Mouse (Mus musculus) megakaryocyte, adult 5-6 weeks (primary cell): ENCODE measurements at regions not wholly inside any gene's neighbourhood (a gene's known extent, or its start where the extent isn't known, plus 50 kb on each side); places are given as distances from the start of the nearest gene placed in this dataset.

Experiments used
- ATAC-seq: 2 replicates; pipeline ENCODE4 v1.8.0; 2016; ENCODE audit warnings: mild to moderate bottlenecking, inconsistent platforms; ENCODE audit not compliant: poor library complexity, severe bottlenecking

GRCm38 (mm10) chr4:105962542-105962941 is 172.9 kb downstream of the Gm12728 start:
- no peak for ATAC-seq

- no peak for ATAC-seq
Observed at GRCm38 (mm10) chr4:105968324-105968723, 178.7 kb downstream of the Gm12728 start.

GRCm38 (mm10) chr4:105969628-105970027 is 180.0 kb downstream of the Gm12728 start:
- no peak for ATAC-seq

- no peak for ATAC-seq
Observed at GRCm38 (mm10) chr4:105970056-105970455, 180.4 kb downstream of the Gm12728 start.

- ATAC-seq: no peak
Observed at GRCm38 (mm10) chr4:105972736-105973135, 183.1 kb downstream of the Gm12728 start.

GRCm38 (mm10) chr4:105973769-105974397 is 184.2 kb downstream of the Gm12728 start:
- ATAC-seq: no peak

- ATAC-seq: no peak
Observed at GRCm38 (mm10) chr4:105974948-105975347, 185.3 kb downstream of the Gm12728 start.

GRCm38 (mm10) chr4:105979048-105979447 is 189.4 kb downstream of the Gm12728 start:
- ATAC-seq: no peak

GRCm38 (mm10) chr4:105983018-105983417 is 193.3 kb downstream of the Gm12728 start:
- ATAC-seq: no peak

GRCm38 (mm10) chr4:105987963-105988602 is 198.4 kb downstream of the Gm12728 start:
- ATAC-seq: no peak

- ATAC-seq: no peak
Observed at GRCm38 (mm10) chr4:105992581-105993127, 203.0 kb downstream of the Gm12728 start.

- ATAC-seq: no peak
Observed at GRCm38 (mm10) chr4:105994390-105994798, 204.7 kb downstream of the Gm12728 start.

- ATAC-seq: no peak
Observed at GRCm38 (mm10) chr4:105996060-105996459, 206.4 kb downstream of the Gm12728 start.

- no peak for ATAC-seq
Observed at GRCm38 (mm10) chr4:105996893-105997630, 207.4 kb downstream of the Gm12728 start.

- no peak for ATAC-seq
Observed at GRCm38 (mm10) chr4:106002516-106002915, 212.8 kb downstream of the Gm12728 start.

GRCm38 (mm10) chr4:106005936-106006335 is 216.3 kb downstream of the Gm12728 start:
- no peak for ATAC-seq

- no peak for ATAC-seq
Observed at GRCm38 (mm10) chr4:106007334-106008190, 217.9 kb downstream of the Gm12728 start.

- ATAC-seq: no peak
Observed at GRCm38 (mm10) chr4:106017065-106017646, 227.5 kb downstream of the Gm12728 start.

- no peak for ATAC-seq
Observed at GRCm38 (mm10) chr4:106018936-106019335, 229.3 kb downstream of the Gm12728 start.

GRCm38 (mm10) chr4:106020338-106020737 is 230.7 kb downstream of the Gm12728 start:
- ATAC-seq: no peak
